Mouse (Mus musculus): Measurements from ENCODE around the gene AI837181. TPM values are rescaled to one million over a fixed set of nuclear protein-coding genes. Genes with fewer than 3 reads are reported as not detected.

Gene AI837181
- polyA plus RNA-seq, 1 experiment = 47.2 TPM

DNA sequence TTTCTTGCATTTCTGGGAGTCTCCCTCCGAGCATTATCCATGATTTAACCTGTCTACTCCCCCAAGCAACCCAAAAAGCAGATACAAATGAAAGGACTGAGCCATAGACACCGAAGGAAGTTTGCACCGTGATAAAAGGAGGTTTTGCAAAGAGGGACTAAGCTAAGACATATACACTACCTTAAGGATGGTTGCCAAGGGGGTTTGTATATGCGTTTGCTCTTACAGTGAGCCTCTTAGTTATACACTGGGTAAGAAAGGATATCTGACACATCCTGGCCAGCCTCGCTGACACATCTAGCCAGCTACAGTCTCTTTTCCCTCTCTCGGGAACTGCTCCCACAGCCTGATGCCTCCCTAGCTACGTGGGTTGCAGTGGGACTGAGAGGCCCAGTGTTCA, 9.0 kb downstream of the AI837181 start:
- peaks cover 46% of the 10 kb centered on the region for H3K4me1 ChIP-seq (ENCODE audit: control insufficient read depth, insufficient read depth, low read length)
- H3K27ac ChIP-seq (ENCODE audit: insufficient read depth, low read length) = peak overlapping the region; percentile 83
- TF ChIP-seq POLR2A (IDR thresholded peaks at IDR 0.05; ENCODE audit: low read depth, low read length) = no peak; the same call in 1 of the 2 replicates
- no peak for TF ChIP-seq CTCF (IDR thresholded peaks at IDR 0.05; ENCODE audit: borderline replicate concordance, insufficient read depth, low read length)
- no peak overlapping the region for H3K4me3 ChIP-seq (ENCODE audit: insufficient read depth, low read length)

DNA sequence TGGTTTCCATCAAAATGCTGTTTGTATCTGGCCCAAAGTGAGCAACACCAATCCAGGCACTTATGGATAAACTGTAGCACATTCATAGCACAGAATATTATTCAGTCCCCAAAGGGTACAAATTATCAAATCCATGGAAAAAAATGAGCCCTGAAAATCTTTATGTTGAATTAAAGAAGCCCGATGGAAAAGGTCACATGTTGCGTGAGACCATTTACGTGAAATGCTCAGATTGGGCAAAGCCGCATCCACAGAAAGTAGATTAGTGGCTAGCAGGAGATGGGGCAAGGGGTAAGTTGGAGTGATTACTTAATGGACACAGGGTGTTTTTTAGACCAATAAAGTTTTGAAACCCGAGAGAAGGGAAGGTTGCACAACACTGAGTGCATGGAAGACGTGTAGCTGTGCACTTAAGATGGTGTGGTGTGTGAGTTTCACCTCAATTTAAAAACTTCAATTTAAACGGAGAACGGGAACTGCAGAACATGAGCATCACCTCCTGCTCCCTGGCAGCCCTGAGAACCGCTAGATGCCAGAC, 19.5 kb downstream of the AI837181 start:
- Histone ChIP-seq H3K4me3 (ENCODE audit: insufficient read depth, low read length) (no peak overlapping the region), H3K27ac (ENCODE audit: insufficient read depth, low read length) (peak overlapping the region; percentile 51), H3K4me1 (ENCODE audit: control insufficient read depth, insufficient read depth, low read length) (peaks cover 16% of the 10 kb centered on the region)
- no peak for TF ChIP-seq POLR2A (IDR thresholded peaks at IDR 0.05; ENCODE audit: low read depth, low read length)
- no peak for TF ChIP-seq CTCF (IDR thresholded peaks at IDR 0.05; ENCODE audit: borderline replicate concordance, insufficient read depth, low read length)

DNA sequence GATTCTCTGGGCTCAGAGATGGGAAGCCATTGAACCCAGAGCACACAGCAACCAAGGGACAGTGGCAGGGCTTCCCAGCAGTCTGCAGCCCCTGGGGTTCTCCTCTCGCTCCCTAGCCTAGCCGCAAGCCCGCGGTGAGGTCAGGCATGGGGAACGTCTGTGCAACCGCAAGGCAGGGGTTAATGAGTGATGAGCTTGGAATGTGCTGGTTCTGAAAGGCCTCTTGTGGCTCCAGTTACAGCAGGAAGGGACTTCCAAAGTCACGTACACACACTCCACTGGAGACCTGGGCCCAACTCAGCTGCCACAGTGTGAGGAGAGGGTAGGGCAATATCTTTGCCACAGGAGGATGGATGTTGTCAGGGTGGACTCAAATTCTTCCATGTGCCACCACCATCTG, 20.0 kb downstream of the AI837181 start:
- peaks cover 18% of the 10 kb centered on the region for H3K4me1 ChIP-seq (ENCODE audit: control insufficient read depth, insufficient read depth, low read length)
- no peak for TF ChIP-seq POLR2A (IDR thresholded peaks at IDR 0.05; ENCODE audit: low read depth, low read length)
- no peak for TF ChIP-seq CTCF (IDR thresholded peaks at IDR 0.05; ENCODE audit: borderline replicate concordance, insufficient read depth, low read length)
- H3K27ac ChIP-seq (ENCODE audit: insufficient read depth, low read length) = peak overlapping the region; percentile 56
- no peak overlapping the region for H3K4me3 ChIP-seq (ENCODE audit: insufficient read depth, low read length)

DNA sequence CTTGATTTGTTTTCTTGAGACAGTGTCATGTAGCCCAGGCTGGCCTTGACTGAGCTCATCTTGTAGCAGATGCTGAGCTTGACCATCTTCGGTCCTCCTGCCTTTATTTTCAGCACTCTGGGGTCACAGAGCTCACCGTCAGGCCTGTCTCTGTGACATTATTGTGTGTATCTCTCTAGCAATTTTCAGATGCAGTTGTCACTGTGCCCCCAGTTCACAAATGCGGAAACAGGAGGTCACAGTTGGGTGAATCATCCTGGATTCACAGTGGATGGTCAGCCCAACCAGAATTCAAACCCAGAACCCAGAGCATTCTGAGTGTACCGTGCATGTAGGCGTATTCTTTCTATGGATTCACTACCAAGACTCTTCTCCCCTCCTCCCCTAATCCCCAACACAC, 20.8 kb downstream of the AI837181 start:
- no peak for TF ChIP-seq POLR2A (IDR thresholded peaks at IDR 0.05; ENCODE audit: low read depth, low read length)
- no peak for TF ChIP-seq CTCF (IDR thresholded peaks at IDR 0.05; ENCODE audit: borderline replicate concordance, insufficient read depth, low read length)
- H3K27ac ChIP-seq (ENCODE audit: insufficient read depth, low read length) = 0 out of 2 replicates have a peak overlapping the region, but pooled peaks have one; percentile 56
- no peak overlapping the region for H3K4me3 ChIP-seq (ENCODE audit: insufficient read depth, low read length)
- H3K4me1 ChIP-seq (ENCODE audit: control insufficient read depth, insufficient read depth, low read length) = peaks cover 19% of the 10 kb centered on the region

DNA sequence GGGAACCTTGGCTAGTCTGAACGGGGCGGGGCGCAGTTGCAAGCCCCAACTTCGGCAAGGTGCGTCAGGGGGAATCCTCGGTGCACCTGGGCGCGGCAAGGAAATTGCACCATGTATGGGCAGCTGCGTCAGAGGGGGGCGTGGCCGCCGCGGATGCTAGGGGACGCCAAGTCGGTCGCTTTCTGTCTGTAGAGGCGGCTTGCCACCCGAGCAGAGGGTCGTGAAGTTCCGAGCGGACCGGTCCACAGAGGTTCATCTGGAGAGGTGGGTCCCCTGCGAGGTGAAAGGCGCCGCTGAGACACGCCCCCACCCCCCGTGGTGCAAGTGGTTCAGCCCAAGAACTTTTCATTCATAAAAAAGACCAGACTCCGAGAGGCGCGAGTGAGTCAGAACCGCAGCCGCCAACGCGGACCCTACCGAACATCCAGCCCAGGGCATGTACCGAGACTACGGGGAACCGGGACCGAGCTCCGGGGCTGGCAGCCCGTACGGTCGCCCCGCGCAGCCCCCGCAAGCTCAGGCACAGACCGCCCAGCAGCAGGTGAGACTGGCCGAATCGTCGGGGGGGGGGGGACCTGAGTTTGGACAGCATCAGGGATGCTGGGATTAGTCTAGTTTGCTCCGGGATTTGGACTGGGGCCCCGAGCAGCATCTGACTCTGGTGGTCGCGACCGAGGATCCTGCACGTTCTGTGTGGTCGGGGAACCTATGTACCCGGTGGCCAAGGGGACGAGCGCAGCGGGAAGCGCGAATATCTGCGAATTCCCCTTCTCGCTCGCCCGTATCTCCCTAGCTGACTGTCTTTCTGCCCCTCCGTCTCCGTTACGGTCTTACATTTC, 22.8 kb downstream of the AI837181 start, which contains the start of gene Fosl1:
TSS of gene Fosl1 (plus strand) at position 33 of the 839 bp plus-strand sequence.
- H3K4me1 ChIP-seq (ENCODE audit: control insufficient read depth, insufficient read depth, low read length) = peaks cover 19% of the 10 kb centered on the region
- H3K4me3 ChIP-seq (ENCODE audit: insufficient read depth, low read length) = peak within 1 kb of the TSS; percentile 65
- peak within 1 kb of the TSS; percentile 32; the same call in 1 of the 2 replicates for H3K27ac ChIP-seq (ENCODE audit: insufficient read depth, low read length)
- TF ChIP-seq CTCF (IDR thresholded peaks at IDR 0.05; ENCODE audit: borderline replicate concordance, insufficient read depth, low read length) (no peak), POLR2A (IDR thresholded peaks at IDR 0.05; ENCODE audit: low read depth, low read length) (peak; percentile 81)

GRCm38 (mm10) chr19:5448354-5449150, 23.6 kb downstream of the AI837181 start:
- TF ChIP-seq POLR2A (IDR thresholded peaks at IDR 0.05; ENCODE audit: low read depth, low read length) = peak; percentile 59; the same call in 1 of the 2 replicates
- no peak for TF ChIP-seq CTCF (IDR thresholded peaks at IDR 0.05; ENCODE audit: borderline replicate concordance, insufficient read depth, low read length)
- H3K27ac ChIP-seq (ENCODE audit: insufficient read depth, low read length) = peak overlapping the region; percentile 32; the same call in 1 of the 2 replicates
- H3K4me1 ChIP-seq (ENCODE audit: control insufficient read depth, insufficient read depth, low read length) = peaks cover 19% of the 10 kb centered on the region
- H3K4me3 ChIP-seq (ENCODE audit: insufficient read depth, low read length) = peak overlapping the region; percentile 65

- peak overlapping the region; percentile 34; the same call in 1 of the 2 replicates for H3K27ac ChIP-seq (ENCODE audit: insufficient read depth, low read length)
- TF ChIP-seq CTCF (IDR thresholded peaks at IDR 0.05; ENCODE audit: borderline replicate concordance, insufficient read depth, low read length) (no peak), POLR2A (IDR thresholded peaks at IDR 0.05; ENCODE audit: low read depth, low read length) (no peak)
- H3K4me3 ChIP-seq (ENCODE audit: insufficient read depth, low read length) = peak overlapping the region; percentile 65; the same call in 1 of the 2 replicates
- H3K4me1 ChIP-seq (ENCODE audit: control insufficient read depth, insufficient read depth, low read length) = peaks cover 13% of the 10 kb centered on the region
Observed at GRCm38 (mm10) chr19:5449673-5450072, 24.7 kb downstream of the AI837181 start.

GRCm38 (mm10) chr19:5451766-5452165, 26.8 kb downstream of the AI837181 start:
- TF ChIP-seq CTCF (IDR thresholded peaks at IDR 0.05; ENCODE audit: borderline replicate concordance, insufficient read depth, low read length) = no peak
- TF ChIP-seq POLR2A (IDR thresholded peaks at IDR 0.05; ENCODE audit: low read depth, low read length) = no peak
- peaks cover 11% of the 10 kb centered on the region; the same call in 1 of the 2 replicates for H3K4me1 ChIP-seq (ENCODE audit: control insufficient read depth, insufficient read depth, low read length)
- H3K4me3 ChIP-seq (ENCODE audit: insufficient read depth, low read length) = no peak overlapping the region
- no peak overlapping the region for H3K27ac ChIP-seq (ENCODE audit: insufficient read depth, low read length)

DNA sequence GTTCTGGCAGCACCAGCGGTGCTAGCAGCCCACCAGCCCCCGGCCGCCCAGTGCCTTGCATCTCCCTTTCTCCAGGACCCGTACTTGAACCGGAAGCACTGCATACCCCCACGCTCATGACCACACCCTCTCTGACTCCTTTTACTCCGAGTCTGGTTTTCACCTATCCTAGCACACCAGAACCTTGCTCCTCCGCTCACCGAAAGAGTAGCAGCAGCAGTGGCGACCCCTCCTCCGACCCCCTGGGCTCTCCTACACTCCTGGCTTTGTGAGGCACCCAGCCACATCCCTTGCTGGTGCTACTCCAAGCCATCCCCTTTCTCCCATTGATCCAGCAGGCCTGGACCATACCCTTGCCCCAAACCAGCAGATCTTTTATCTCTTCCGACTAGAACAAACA, 30.1 kb downstream of the AI837181 start:
- H3K4me1 ChIP-seq (ENCODE audit: control insufficient read depth, insufficient read depth, low read length) = peaks cover 15% of the 10 kb centered on the region; the same call in 1 of the 2 replicates
- peak overlapping the region; percentile 70; the same call in 1 of the 2 replicates for H3K4me3 ChIP-seq (ENCODE audit: insufficient read depth, low read length)

More for the DNA sequence above, 30.1 kb downstream of the AI837181 start:
- no peak for TF ChIP-seq CTCF (IDR thresholded peaks at IDR 0.05; ENCODE audit: borderline replicate concordance, insufficient read depth, low read length)
- no peak for TF ChIP-seq POLR2A (IDR thresholded peaks at IDR 0.05; ENCODE audit: low read depth, low read length)
- no peak overlapping the region for H3K27ac ChIP-seq (ENCODE audit: insufficient read depth, low read length)

Data from embryonic fibroblast, embryonic 13.5 days (primary cell).